Mouse (Mus musculus): Measurements from ENCODE around the gene BC052040.

- no peak for TF ChIP-seq CTCF (IDR thresholded peaks at IDR 0.05; ENCODE audit: borderline replicate concordance, insufficient read depth, low read length)
- no peak for TF ChIP-seq POLR2A (IDR thresholded peaks at IDR 0.05; ENCODE audit: low read depth, low read length)
Measured at GRCm38 (mm10) chr2:115579976-115580375, 1.5 kb upstream of the BC052040 start.

All from embryonic fibroblast, embryonic 13.5 days (primary cell).